In genomic region chr11:72764270-72764669, GRCm38 (mm10) we compare ENCODE assay signal across 9 mouse cellular contexts.
"Had no signal": no experiment of that assay in that cellular context is flagged by ENCODE, and none has a peak within 500 bp of the region (broad histone marks: within the 10 kb centered on the region; RNA-seq: fewer than 3 reads in every experiment).

No protein-coding gene starts in this region.

- ATAC-seq: liver, postnatal 0 days; midbrain, embryonic 16.5 days had no signal

- DNase-seq: kidney, adult 11 months; kidney, adult 9 months; liver; liver, embryonic 13.5 days; liver, postnatal 0 days; retina, postnatal 1 day; thymus, adult 18-20 months; thymus, postnatal 14 days had no signal
